In the genomic region with DNA sequence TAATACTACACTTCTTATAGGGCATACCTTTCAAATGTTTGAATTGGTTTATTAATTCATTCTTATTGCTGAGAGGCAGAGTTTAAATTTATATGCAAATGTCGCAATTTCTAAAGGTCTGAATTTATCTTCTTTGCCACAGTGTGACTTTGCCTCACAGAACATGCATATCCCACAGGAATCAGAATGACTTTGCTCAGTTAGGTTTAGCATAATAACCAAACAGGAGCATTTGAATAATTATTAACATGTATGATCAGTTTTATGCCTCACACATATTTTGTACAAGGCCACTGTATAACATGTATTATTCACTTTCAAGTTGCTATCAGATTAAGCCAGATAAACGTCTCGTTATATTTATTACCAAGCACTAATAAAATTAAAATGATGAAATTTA, we compare ENCODE assay signal across 25 mouse cellular contexts.
DNase-seq lines count a peak whose midpoint lies in the region; ATAC-seq lines count a peak whose summit lies in the region.
"Had no signal": no experiment of that assay in that cellular context is flagged by ENCODE, and none has a peak within 500 bp of the region (broad histone marks: within the 10 kb centered on the region; RNA-seq: fewer than 3 reads in every experiment).

No protein-coding gene starts in this region.

- no peaks in the 10 kb centered on the region for H3K9me3 ChIP-seq in midbrain, embryonic 13.5 days
- H3K9me3 ChIP-seq in midbrain, embryonic 11.5 days (ENCODE audit: control insufficient read depth, low read length): no peaks in the 10 kb centered on the region
- H3K9me3 ChIP-seq in midbrain, embryonic 15.5 days: no peaks in the 10 kb centered on the region
- H3K9me3 ChIP-seq in midbrain, embryonic 10.5 days (replicated peaks): no peaks in the 10 kb centered on the region
- H3K9me3 ChIP-seq: embryonic facial prominence, embryonic 10.5 days; embryonic facial prominence, embryonic 12.5 days; forebrain, embryonic 13.5 days; forebrain, embryonic 15.5 days; G1E had no signal

- WGBS in midbrain, embryonic 13.5 days: 68% methylated on average over 3 of the region's 3 CpGs
- WGBS in midbrain, embryonic 11.5 days: 83% methylated on average over 3 of the region's 3 CpGs
- 56% methylated on average over 3 of the region's 3 CpGs for WGBS in midbrain, embryonic 15.5 days
- WGBS in midbrain, embryonic 10.5 days: 89% methylated on average over 3 of the region's 3 CpGs

- ATAC-seq in midbrain, embryonic 13.5 days: peak; percentile 72
- ATAC-seq in midbrain, embryonic 11.5 days (ENCODE audit: low FRiP score): no peak
- peak; percentile 89 for ATAC-seq in midbrain, embryonic 15.5 days (replicated peaks)
- ATAC-seq: activated CD4-positive, CD25-positive, alpha-beta regulatory T cell, adult 4 months; CD4-positive, CD25-positive, alpha-beta regulatory T cell, adult 4 months; forebrain, embryonic 13.5 days; forebrain, embryonic 15.5 days; forebrain, postnatal 0 days; Patski had no signal

- H3K27me3 ChIP-seq in midbrain, embryonic 13.5 days: no peaks in the 10 kb centered on the region
- no peaks in the 10 kb centered on the region for H3K27me3 ChIP-seq in midbrain, embryonic 11.5 days (ENCODE audit: control insufficient read depth, insufficient read depth, low read length)
- H3K27me3 ChIP-seq in midbrain, embryonic 15.5 days (replicated peaks): no peaks in the 10 kb centered on the region
- no peaks in the 10 kb centered on the region for H3K27me3 ChIP-seq in midbrain, embryonic 10.5 days (ENCODE audit: low read depth, poor library complexity, severe bottlenecking)
- H3K27me3 ChIP-seq: CH12.LX; embryonic facial prominence, embryonic 12.5 days; forebrain, embryonic 13.5 days; forebrain, embryonic 15.5 days; Patski had no signal

- H3K9ac ChIP-seq in midbrain, embryonic 13.5 days (replicated peaks): no peak overlapping the region
- H3K9ac ChIP-seq in midbrain, embryonic 11.5 days (ENCODE audit: low read length): no peak overlapping the region
- no peak overlapping the region for H3K9ac ChIP-seq in midbrain, embryonic 15.5 days
- H3K9ac ChIP-seq: embryonic facial prominence, embryonic 12.5 days; forebrain, embryonic 13.5 days; forebrain, embryonic 15.5 days; forebrain, postnatal 0 days had no signal

- H3K4me1 ChIP-seq in midbrain, embryonic 13.5 days (replicated peaks): no peaks in the 10 kb centered on the region
- no peaks in the 10 kb centered on the region for H3K4me1 ChIP-seq in midbrain, embryonic 11.5 days (ENCODE audit: control insufficient read depth, insufficient read depth, low read length)
- no peaks in the 10 kb centered on the region for H3K4me1 ChIP-seq in midbrain, embryonic 15.5 days
- no peaks in the 10 kb centered on the region for H3K4me1 ChIP-seq in midbrain, embryonic 10.5 days
- H3K4me1 ChIP-seq: embryonic facial prominence, embryonic 10.5 days; embryonic facial prominence, embryonic 12.5 days; forebrain, embryonic 13.5 days; forebrain, embryonic 15.5 days had no signal

- H3K27ac ChIP-seq in midbrain, embryonic 13.5 days: no peak overlapping the region
- no peak overlapping the region for H3K27ac ChIP-seq in midbrain, embryonic 11.5 days (ENCODE audit: low read depth, low read length)
- no peak overlapping the region for H3K27ac ChIP-seq in midbrain, embryonic 15.5 days
- H3K27ac ChIP-seq in midbrain, embryonic 10.5 days (replicated peaks): no peak overlapping the region
- H3K27ac ChIP-seq: embryonic facial prominence, embryonic 10.5 days; embryonic facial prominence, embryonic 12.5 days; forebrain, embryonic 13.5 days; forebrain, embryonic 15.5 days had no signal

- no peak overlapping the region for H3K4me2 ChIP-seq in midbrain, embryonic 13.5 days (replicated peaks)
- no peak overlapping the region for H3K4me2 ChIP-seq in midbrain, embryonic 11.5 days
- no peak overlapping the region for H3K4me2 ChIP-seq in midbrain, embryonic 15.5 days
- H3K4me2 ChIP-seq: embryonic facial prominence, embryonic 12.5 days; forebrain, embryonic 13.5 days; forebrain, embryonic 15.5 days had no signal

- H3K4me3 ChIP-seq in midbrain, embryonic 13.5 days (replicated peaks): no peak overlapping the region
- no peak overlapping the region for H3K4me3 ChIP-seq in midbrain, embryonic 11.5 days (ENCODE audit: low read depth, low read length)
- H3K4me3 ChIP-seq in midbrain, embryonic 15.5 days: no peak overlapping the region
- no peak overlapping the region for H3K4me3 ChIP-seq in midbrain, embryonic 10.5 days
- H3K4me3 ChIP-seq: embryonic facial prominence, embryonic 10.5 days; embryonic facial prominence, embryonic 12.5 days; forebrain, embryonic 13.5 days; forebrain, embryonic 15.5 days had no signal

- H3K36me3 ChIP-seq in midbrain, embryonic 13.5 days: no peaks in the 10 kb centered on the region
- H3K36me3 ChIP-seq in midbrain, embryonic 11.5 days (ENCODE audit: control insufficient read depth, insufficient read depth, low read length): no peaks in the 10 kb centered on the region
- no peaks in the 10 kb centered on the region for H3K36me3 ChIP-seq in midbrain, embryonic 15.5 days (replicated peaks)
- no peaks in the 10 kb centered on the region for H3K36me3 ChIP-seq in midbrain, embryonic 10.5 days
- H3K36me3 ChIP-seq: embryonic facial prominence, embryonic 10.5 days; embryonic facial prominence, embryonic 12.5 days; forebrain, embryonic 15.5 days; G1E had no signal

- DNase-seq in midbrain, embryonic 11.5 days (ENCODE audit: low spot score, missing footprints): no peak
- no peak for DNase-seq in midbrain, embryonic 10.5 days (ENCODE audit: low spot score)
- DNase-seq in cerebellum, postnatal 4 days (ENCODE audit: low spot score in 2 of 2): no peak
- DNase-seq: adrenal gland, adult 8-10 months; adrenal gland, postnatal 14 days; adrenal gland, postnatal 36 days; B cell, adult 2 months; cerebellum, adult 11 months; cerebellum, adult 18-20 months; cerebellum, adult 8-10 months; cerebellum, adult 9-11 months; cerebellum, postnatal 14 days; cerebellum, postnatal 36 days; forebrain, postnatal 0 days had no signal
